Mouse (Mus musculus) heart, adult 2 months (tissue): ENCODE results near the gene Ttc28. TPM values are rescaled to one million over a fixed set of nuclear protein-coding genes. Genes with fewer than 3 reads are reported as not detected.

Experiments
- DNase-seq, 2 experiments: peaks; one replicate each; pipeline ENCODE4 v3.0.0; 2021
- H3K27ac ChIP-seq: fragments of 200-600 bp; 2 replicates; pipeline ENCODE4 v1.8.1; 2022
- H3K27me3 ChIP-seq: fragments of 200-500 bp; 2 replicates; pipeline ENCODE4 v1.6.1; 2012; ENCODE audit warnings: mild to moderate bottlenecking, low read length, inconsistent platforms, mixed read lengths; ENCODE audit not compliant: control insufficient read depth, insufficient read depth
- H3K36me3 ChIP-seq: fragments of 200-500 bp; 2 replicates; pipeline ENCODE4 v1.6.1; 2012; ENCODE audit warnings: low read length, inconsistent platforms; ENCODE audit not compliant: control insufficient read depth, insufficient read depth
- H3K4me1 ChIP-seq: fragments of 200-500 bp; 2 replicates; pipeline ENCODE4 v1.6.1; 2011; ENCODE audit warnings: low read length; ENCODE audit not compliant: control insufficient read depth, insufficient read depth
- H3K4me3 ChIP-seq: fragments of 200-600 bp; 2 replicates; pipeline ENCODE4 v1.8.1; 2022
- H3K79me2 ChIP-seq: fragments of 200-500 bp; replicated peaks from 2 replicates; pipeline ENCODE4 v1.6.1; 2012; ENCODE audit warnings: mild to moderate bottlenecking, inconsistent platforms, low read length, moderate library complexity, mixed read lengths; ENCODE audit not compliant: control insufficient read depth, insufficient read depth
- H3K9ac ChIP-seq: fragments of 200-500 bp; 2 replicates; pipeline ENCODE4 v1.6.1; 2012; ENCODE audit warnings: low read depth, mild to moderate bottlenecking, control low read depth, inconsistent platforms, low read length, mixed read lengths
- CTCF ChIP-seq: fragments of 200-600 bp; IDR thresholded peaks from 2 replicates; pipeline ENCODE4 v1.8.1; 2022; ENCODE audit warnings: antibody characterized with exemption, mild to moderate bottlenecking, moderate library complexity
- EP300 ChIP-seq: fragments of 200-500 bp; IDR thresholded peaks from 2 replicates; pipeline ENCODE4 v1.6.1; 2011; ENCODE audit warnings: low read depth, low read length, control low read depth; ENCODE audit not compliant: insufficient read depth
- POLR2A ChIP-seq: fragments of 200-500 bp; IDR thresholded peaks from 2 replicates; pipeline ENCODE4 v1.6.1; 2011; ENCODE audit warnings: mild to moderate bottlenecking, low read depth, low read length, control low read depth; ENCODE audit not compliant: insufficient read depth
- WGBS: fragments of 180-500 bp; shearing (Covaris S2); methylation state at CpG from one replicate; pipeline ENCODE4 v1.1.7; 2018; 5-methylcytosine and 5-hydroxymethylcytosine counted together
- intact Hi-C: fragments of 180-260 bp; cut with DNase I; formaldehyde crosslinking; loops from one replicate; pipeline ENCODE4 v1.15.1; 2025
- polyA plus RNA-seq: library from polyadenylated mRNA; depleted of rRNA; stranded (reverse); fragments of >200 nt; gene quantifications from 2 replicates; pipeline ENCODE4 v1.2.3, GENCODE M21; 2012
- total RNA-seq, 2 experiments: library from RNA; stranded (reverse); gene quantifications; 2 replicates each; pipeline ENCODE4 v1.2.3; 2021

Gene Ttc28
- total and polyA plus RNA-seq, 3 experiments, result 7.2 to 15.0 (median 12.3) TPM

DNA sequence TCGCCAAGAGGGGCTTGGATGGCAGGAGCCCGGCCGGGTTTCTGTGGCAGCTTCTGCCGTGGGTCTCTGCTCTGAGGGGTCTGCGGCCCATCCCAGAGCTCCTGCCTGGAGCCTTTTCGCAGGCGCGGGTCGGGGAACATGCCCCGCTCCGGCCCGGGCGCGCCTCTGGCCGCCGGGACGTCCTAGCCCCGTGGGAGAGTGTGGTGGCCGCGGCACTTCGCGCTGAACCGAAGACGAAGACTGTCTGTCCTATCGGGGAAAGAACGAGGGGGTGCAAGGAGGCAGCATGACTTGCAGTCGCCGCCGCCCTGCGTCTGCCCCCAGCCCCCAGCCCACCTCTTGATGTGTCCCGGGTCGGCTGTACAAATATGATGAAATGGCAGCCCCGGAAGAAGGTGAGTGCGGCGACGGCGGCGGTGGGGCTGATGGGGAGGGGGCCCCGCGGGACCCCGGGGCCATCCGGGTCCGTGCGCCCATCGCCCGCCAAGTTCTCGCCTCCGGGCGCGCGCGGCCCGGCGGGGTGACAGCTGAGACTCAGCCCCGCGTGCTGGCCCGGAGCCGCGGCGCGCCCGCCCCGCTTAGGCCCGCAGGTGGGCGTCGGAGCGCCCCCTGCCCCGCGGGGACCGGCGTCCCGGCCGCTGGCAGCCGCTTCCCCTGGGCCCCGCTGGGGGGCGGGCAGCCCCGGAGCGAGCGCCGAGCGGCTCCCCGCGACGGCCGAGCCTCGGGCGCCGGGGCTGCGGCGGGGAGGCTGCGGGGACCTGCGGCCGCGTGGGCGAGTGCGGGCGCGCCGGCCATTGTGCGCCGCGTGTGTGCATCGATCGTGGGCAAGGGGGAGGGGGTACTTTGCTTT is 99.6 kb downstream of the Ttc28 start:
- Histone ChIP-seq H3K36me3 (peaks cover 5% of the 10 kb centered on the region; the same call in 1 of the 2 replicates), H3K27ac (peak overlapping the region; percentile 95)

DNA sequence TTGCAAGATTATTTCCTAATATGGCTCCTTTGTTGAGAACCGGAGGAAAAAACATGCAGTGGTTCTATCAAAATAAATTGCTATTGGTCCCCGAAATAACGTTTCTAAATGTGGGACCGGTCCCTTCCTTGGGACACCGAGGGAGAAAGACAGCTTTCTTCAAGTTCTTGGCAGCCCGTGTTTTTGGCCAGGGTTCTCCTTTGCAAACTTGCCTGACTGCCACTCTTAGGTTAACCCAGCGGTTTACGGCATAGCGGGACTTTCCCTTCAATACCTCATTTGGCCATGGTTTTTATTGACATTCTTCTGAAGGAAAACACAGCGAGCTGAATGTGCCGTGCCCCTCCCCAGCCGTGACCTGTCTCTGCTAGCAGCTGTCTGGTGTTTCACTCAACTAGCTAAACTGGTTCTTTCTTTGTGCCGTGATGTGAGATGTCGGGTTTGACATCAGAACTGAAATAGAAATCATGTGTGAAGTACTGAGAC is 100.3 kb downstream of the Ttc28 start:
- 0% methylated on average over 14 of the region's 14 CpGs for WGBS
- intact Hi-C loops, result loop anchor here (1.0 to 5.0 kb wide), 7 partner anchors 29 to 277 kb away; partner anchors contain the start of genes Chek2 and Hscb
- H3K79me2 ChIP-seq, result peaks cover 5% of the 10 kb centered on the region
- H3K27ac ChIP-seq, result peak overlapping the region; percentile 95
- H3K27me3 ChIP-seq, result no peaks in the 10 kb centered on the region
- peaks cover 5% of the 10 kb centered on the region; the same call in 1 of the 2 replicates for H3K36me3 ChIP-seq
- H3K4me1 ChIP-seq, result peaks cover 9% of the 10 kb centered on the region
- peak overlapping the region; percentile 73 for H3K9ac ChIP-seq
- H3K4me3 ChIP-seq, result peak overlapping the region; percentile 77
- DNase-seq, result peak; percentile 67 to 71
- TF ChIP-seq EP300, result peak; percentile 33; the same call in 1 of the 2 replicates
- TF ChIP-seq POLR2A, result no peak

More for the DNA sequence above, 99.6 kb downstream of the Ttc28 start:
- peaks cover 7% of the 10 kb centered on the region for H3K4me1 ChIP-seq
- under 1% methylated on average over 103 of the region's 104 CpGs for WGBS
- H3K79me2 ChIP-seq, result peaks cover 6% of the 10 kb centered on the region
- TF ChIP-seq CTCF (peak; percentile 28), EP300 (no peak)
- DNase-seq, result peak; percentile 75 to 78
- peak overlapping the region; percentile 73 for H3K9ac ChIP-seq
- H3K4me3 ChIP-seq, result peak overlapping the region; percentile 77
- no peaks in the 10 kb centered on the region for H3K27me3 ChIP-seq
- intact Hi-C loops, result loop anchor here (2.0 kb wide), 2 partner anchors 140 to 230 kb away; partner anchors contain the start of genes Chek2 and Hscb

DNA sequence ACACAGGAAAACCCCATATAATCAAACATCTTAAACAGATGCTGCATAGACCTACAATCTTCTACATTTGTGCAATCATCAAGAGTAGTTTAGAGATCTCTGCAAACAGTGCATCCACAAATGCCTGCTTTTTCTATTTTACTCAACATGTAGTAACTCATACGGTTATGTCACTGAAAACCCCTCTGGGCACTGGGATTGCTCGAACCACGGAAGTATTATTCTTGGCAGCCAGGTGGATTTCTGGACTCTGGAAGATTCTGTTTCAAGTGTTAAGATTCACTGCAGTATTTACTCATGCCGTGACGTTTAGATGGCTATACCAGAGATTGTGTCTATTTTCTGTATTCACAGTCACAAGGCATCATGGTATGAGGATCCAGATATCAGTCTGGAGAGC is 101.0 kb downstream of the Ttc28 start:
- peaks cover 9% of the 10 kb centered on the region for H3K4me1 ChIP-seq
- intact Hi-C loops, result loop anchor here (1.0 to 5.0 kb wide), 5 partner anchors 28 to 277 kb away; no protein-coding TSS in a partner anchor
- peak overlapping the region; percentile 95; the same call in 1 of the 2 replicates for H3K27ac ChIP-seq
- H3K36me3 ChIP-seq, result peaks cover 5% of the 10 kb centered on the region; the same call in 1 of the 2 replicates
- H3K9ac ChIP-seq, result no peak overlapping the region
- DNase-seq, result no peak
- no peaks in the 10 kb centered on the region for H3K27me3 ChIP-seq
- no peak for TF ChIP-seq POLR2A
- no peak for TF ChIP-seq EP300
- no peak for TF ChIP-seq CTCF
- 32% methylated on average over 5 of the region's 5 CpGs for WGBS
- peaks cover 5% of the 10 kb centered on the region for H3K79me2 ChIP-seq
- H3K4me3 ChIP-seq, result peak overlapping the region; percentile 77

DNA sequence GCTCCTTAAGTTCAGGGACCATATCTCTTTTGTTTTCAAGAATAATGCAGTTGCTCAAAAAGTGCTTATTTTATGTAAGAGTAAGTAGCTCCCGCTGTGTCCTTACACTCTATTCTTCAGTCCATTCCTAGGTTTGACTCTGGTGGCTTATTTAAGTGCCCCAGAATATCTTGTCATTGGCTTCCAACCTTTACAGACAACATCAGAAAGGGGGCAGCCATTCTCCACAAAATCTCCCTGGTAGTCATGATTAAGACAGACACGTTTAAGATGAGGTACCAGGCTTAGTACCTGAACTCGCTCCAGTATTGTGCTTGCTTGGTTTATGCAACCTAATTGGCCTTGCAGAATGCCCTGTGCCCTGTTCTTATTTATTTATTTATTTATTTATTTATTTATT is 102.8 kb downstream of the Ttc28 start:
- Histone ChIP-seq H3K36me3 (peaks cover 5% of the 10 kb centered on the region; the same call in 1 of the 2 replicates), H3K9ac (no peak overlapping the region), H3K4me1 (peaks cover 11% of the 10 kb centered on the region), H3K27me3 (no peaks in the 10 kb centered on the region), H3K27ac (no peak overlapping the region), H3K79me2 (peaks cover 5% of the 10 kb centered on the region), H3K4me3 (no peak overlapping the region)
- DNase-seq, result no peak
- TF ChIP-seq CTCF, result peak; percentile 66
- no peak for TF ChIP-seq EP300
- WGBS, result 62% methylated on average over 3 of the region's 3 CpGs
- intact Hi-C loops, result loop anchor here (5.0 kb wide), 3 partner anchors 75 to 175 kb away; no protein-coding TSS in a partner anchor

DNA sequence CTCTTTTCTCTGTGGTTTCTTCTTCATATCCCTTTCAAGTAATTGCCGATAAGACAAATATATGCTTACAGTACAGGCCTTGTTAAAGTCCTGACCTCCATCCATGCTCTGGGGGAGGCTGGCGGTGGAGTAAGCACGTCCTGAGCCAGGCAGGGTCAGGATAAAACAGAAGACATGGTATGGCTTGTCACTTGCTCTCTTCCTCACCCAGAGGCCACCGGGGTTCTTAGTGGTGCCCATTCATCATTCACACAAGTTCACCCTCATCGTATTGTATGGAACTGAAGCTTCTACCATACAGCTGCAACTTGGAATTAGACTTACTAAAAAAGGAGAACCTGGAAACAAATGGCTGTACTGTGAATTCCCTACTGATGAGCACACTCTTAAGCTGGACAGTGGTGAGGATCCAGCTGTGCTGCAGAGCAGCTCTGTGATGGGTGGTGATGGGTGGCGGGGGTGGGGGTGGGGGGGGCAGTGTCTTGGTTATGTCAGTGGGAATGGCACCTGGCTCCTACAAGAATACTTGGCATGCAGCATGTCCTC is 104.6 kb downstream of the Ttc28 start:
- intact Hi-C loops, result loop anchor here (5.0 kb wide), 3 partner anchors 73 to 173 kb away; no protein-coding TSS in a partner anchor
- peaks cover 11% of the 10 kb centered on the region for H3K4me1 ChIP-seq
- H3K36me3 ChIP-seq, result peaks cover 5% of the 10 kb centered on the region; the same call in 1 of the 2 replicates
- H3K9ac ChIP-seq, result no peak overlapping the region
- no peak for TF ChIP-seq CTCF
- no peak for TF ChIP-seq EP300
- no peak for TF ChIP-seq POLR2A
- H3K27ac ChIP-seq, result no peak overlapping the region
- DNase-seq, result no peak
- H3K4me3 ChIP-seq, result no peak overlapping the region
- 76% methylated on average over 6 of the region's 6 CpGs for WGBS
- peaks cover 5% of the 10 kb centered on the region for H3K79me2 ChIP-seq
- no peaks in the 10 kb centered on the region for H3K27me3 ChIP-seq
